Mouse (Mus musculus) retina, embryonic 14.5 days (tissue): ENCODE results near the gene Vac14.
"Not testable (repeated sequence)": the region's sequence is repeated elsewhere in the genome, so short reads cannot be mapped to it uniquely, and the experiment has no call there.

Experiments
- DNase-seq: peaks from one replicate; pipeline ENCODE4 v3.0.0-alpha.2; 2015; ENCODE audit warnings: low spot score

Gene Vac14

GRCm38 (mm10) chr8:110648577-110648976 is 30.2 kb downstream of the Vac14 start:
- DNase-seq = no peak

- DNase-seq = no peak
These were observed 30.9 kb downstream of the Vac14 start for GRCm38 (mm10) chr8:110649286-110649685.

GRCm38 (mm10) chr8:110650838-110651237 is 32.5 kb downstream of the Vac14 start:
- DNase-seq = no peak

GRCm38 (mm10) chr8:110651847-110652246 is 33.5 kb downstream of the Vac14 start:
- no peak for DNase-seq

- no peak for DNase-seq
These were observed 36.0 kb downstream of the Vac14 start for GRCm38 (mm10) chr8:110654075-110655060.

GRCm38 (mm10) chr8:110655827-110656226 is 37.4 kb downstream of the Vac14 start:
- no peak for DNase-seq

- DNase-seq = no peak
These were observed 39.3 kb downstream of the Vac14 start for GRCm38 (mm10) chr8:110657661-110658060.

- no peak for DNase-seq
These were observed 41.7 kb downstream of the Vac14 start for GRCm38 (mm10) chr8:110660121-110660520.

GRCm38 (mm10) chr8:110662545-110662944 is 44.2 kb downstream of the Vac14 start:
- peak; percentile 24 for DNase-seq

- DNase-seq = no peak
These were observed 44.8 kb downstream of the Vac14 start for GRCm38 (mm10) chr8:110663015-110663742.

GRCm38 (mm10) chr8:110664202-110664896 is 46.0 kb downstream of the Vac14 start:
- no peak for DNase-seq

- DNase-seq = no peak
These were observed 46.6 kb downstream of the Vac14 start for GRCm38 (mm10) chr8:110665000-110665399.

GRCm38 (mm10) chr8:110667590-110668177 is 49.3 kb downstream of the Vac14 start:
- DNase-seq = not testable (repeated sequence)

- no peak for DNase-seq
These were observed 51.7 kb downstream of the Vac14 start for GRCm38 (mm10) chr8:110669932-110670628.

- DNase-seq = no peak
These were observed 52.9 kb downstream of the Vac14 start for GRCm38 (mm10) chr8:110671309-110671708.

GRCm38 (mm10) chr8:110672133-110672532 is 53.7 kb downstream of the Vac14 start:
- DNase-seq = no peak

- DNase-seq = no peak
These were observed 54.8 kb downstream of the Vac14 start for GRCm38 (mm10) chr8:110673168-110673567.

GRCm38 (mm10) chr8:110674589-110674988 is 56.2 kb downstream of the Vac14 start:
- DNase-seq = no peak

GRCm38 (mm10) chr8:110676702-110677101 is 58.3 kb downstream of the Vac14 start:
- DNase-seq = no peak

- DNase-seq = no peak
These were observed 58.8 kb downstream of the Vac14 start for GRCm38 (mm10) chr8:110677174-110677660.

GRCm38 (mm10) chr8:110678989-110679388 is 60.6 kb downstream of the Vac14 start:
- DNase-seq = no peak
